Mouse (Mus musculus): Measurements from ENCODE around the gene Hyal1.

Gene Hyal1

GRCm38 (mm10) chr9:107594281-107595062, 17.7 kb downstream of the Hyal1 start:
- no peak for DNase-seq (ENCODE audit: low spot score)

DNA sequence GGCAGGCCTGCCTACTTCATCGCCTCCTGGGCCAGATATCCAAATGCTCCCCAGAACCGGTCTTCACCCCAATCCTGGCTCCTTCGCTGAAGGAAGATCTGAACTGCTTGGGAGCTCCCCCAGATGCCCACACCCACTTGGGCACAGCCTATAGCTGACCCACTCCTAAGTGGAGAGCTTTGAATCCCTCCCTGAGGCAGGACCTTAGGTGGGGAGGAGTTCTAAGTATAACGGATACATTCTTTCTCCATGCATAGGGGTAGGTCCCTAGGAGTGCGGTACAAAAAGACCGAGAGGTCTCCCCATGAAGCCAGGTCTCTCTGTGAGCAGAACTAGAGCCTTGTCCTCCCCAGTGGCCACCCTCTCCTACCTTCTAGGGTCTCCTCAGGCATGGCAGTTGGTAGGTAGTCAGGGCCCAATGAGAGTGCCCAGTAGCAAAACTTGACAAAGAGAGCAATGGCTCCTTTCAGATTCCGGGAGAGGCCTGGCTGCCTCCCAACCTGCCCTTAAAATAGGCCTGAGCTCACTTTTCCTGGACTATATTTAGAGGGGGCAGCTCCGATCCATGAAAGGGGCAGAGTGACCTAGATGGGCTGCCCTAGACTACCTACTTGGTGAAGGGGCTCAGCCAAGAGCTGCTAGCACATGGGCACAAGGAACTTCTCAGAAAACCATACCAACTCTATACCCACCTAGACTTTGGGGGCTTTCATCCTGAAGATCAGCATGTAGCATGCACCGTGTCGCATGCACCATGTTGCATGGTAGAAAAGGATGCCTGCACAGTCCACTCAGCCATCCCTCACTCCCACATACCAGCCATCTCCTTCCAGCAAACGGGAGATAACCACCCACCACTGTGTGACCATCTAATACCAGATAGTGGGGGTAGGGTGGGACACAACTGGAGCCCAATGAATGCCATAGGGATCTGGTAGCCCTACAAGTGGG, 20.2 kb downstream of the Hyal1 start:
- DNase-seq (ENCODE audit: low spot score) = no peak

DNA sequence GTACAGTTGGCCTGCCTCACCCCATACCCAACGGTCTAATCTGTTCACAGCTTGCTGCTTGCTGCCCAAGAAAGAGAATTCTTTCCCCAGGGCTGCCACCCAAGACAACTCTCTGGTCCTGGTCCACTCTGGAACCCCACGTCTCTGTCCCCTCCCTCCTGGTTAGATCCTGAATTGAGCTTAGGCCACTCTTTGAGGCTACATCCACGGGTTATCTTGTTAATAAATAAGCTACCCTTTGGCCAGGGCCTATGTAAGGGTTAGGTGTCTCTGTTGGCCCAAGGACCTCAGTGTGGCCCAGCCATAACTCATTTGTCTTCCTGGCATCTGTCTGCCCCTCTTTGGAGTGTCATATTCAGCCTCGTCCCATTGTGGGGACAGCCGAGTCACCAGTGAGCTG, 21.7 kb downstream of the Hyal1 start:
- DNase-seq (ENCODE audit: low spot score) = no peak

- DNase-seq (ENCODE audit: low spot score) = no peak
These were observed 22.7 kb downstream of the Hyal1 start for GRCm38 (mm10) chr9:107599433-107599832.

DNA sequence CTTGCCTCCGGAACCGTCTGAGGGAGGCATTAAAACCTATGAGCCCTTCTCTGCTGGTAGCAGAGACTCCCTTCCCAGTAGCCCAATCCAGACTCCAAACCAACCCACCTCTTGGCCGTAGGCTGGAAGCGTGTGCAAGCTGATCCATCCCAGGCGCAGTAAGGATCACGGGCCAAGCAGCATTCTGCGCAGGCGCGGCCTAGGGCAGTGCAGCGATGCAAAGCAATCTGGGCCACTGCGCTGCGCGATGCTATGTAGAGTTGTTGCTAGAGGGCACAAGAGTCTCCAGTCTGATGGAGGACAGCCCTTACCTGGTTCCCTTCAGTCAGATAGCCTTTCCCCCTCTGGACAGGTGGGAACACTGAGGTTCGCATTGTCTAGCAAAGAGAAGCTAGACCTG, 23.1 kb downstream of the Hyal1 start:
- no peak for DNase-seq (ENCODE audit: low spot score)

- no peak for DNase-seq (ENCODE audit: low spot score)
These were observed 24.0 kb downstream of the Hyal1 start for GRCm38 (mm10) chr9:107600745-107601144.

DNA sequence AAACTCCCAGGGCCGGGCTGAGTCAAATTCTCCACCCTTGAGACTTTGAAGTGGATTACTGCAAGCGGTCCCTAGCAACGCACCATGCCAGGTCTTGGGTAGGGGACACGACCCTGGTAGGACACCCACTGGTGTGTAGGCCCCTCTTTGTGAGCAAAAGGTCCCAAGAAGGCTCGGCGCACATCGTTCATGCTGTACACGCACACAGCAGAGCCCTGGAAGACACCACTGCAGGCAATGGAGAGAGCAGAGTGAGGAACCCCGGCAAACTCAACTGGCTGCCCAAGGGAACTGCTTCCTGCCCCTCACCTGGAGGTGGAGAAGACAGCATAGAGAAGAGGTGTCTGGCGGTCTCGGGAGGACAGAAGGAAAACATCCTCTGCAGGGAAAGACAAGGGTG, 24.5 kb downstream of the Hyal1 start:
- DNase-seq (ENCODE audit: low spot score) = no peak

- peak; percentile 81 for DNase-seq (ENCODE audit: low spot score)
These were observed 25.4 kb downstream of the Hyal1 start for GRCm38 (mm10) chr9:107602068-107602648.

GRCm38 (mm10) chr9:107603251-107603650, 26.5 kb downstream of the Hyal1 start:
- DNase-seq (ENCODE audit: low spot score) = no peak

DNA sequence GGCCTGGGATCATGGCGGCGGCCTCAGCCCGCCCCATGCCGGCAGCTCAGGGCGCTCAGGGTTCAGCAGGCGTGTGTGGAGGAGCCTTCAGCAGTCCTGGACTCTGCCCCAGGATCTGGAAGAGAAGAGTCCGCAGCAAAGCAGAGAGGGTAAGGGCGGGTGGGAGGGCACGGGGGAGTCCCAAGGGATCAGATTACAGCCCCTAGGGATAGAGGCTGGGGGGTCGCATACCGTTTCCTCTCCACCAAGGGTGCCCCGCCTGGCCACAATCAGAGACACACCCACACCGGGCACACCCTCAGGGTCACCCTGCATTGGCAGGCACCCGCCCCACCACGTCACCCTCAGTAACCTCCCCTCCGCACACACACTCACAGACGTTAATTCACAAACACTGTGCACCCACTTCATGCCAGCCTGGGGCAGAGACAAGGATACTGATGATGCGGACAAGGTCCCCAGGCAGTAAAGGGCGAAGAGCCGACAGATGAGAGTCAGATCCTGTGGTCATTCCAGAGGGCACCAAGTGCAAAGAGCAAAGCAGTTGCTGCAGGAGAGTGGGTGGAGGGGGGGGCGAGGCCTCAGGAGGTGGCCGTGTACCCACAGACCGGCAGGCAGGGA, 28.4 kb downstream of the Hyal1 start:
- no peak for DNase-seq (ENCODE audit: low spot score)

GRCm38 (mm10) chr9:107606591-107606990, 29.9 kb downstream of the Hyal1 start:
- DNase-seq (ENCODE audit: low spot score) = no peak

GRCm38 (mm10) chr9:107607036-107607435, 30.3 kb downstream of the Hyal1 start:
- no peak for DNase-seq (ENCODE audit: low spot score)

DNA sequence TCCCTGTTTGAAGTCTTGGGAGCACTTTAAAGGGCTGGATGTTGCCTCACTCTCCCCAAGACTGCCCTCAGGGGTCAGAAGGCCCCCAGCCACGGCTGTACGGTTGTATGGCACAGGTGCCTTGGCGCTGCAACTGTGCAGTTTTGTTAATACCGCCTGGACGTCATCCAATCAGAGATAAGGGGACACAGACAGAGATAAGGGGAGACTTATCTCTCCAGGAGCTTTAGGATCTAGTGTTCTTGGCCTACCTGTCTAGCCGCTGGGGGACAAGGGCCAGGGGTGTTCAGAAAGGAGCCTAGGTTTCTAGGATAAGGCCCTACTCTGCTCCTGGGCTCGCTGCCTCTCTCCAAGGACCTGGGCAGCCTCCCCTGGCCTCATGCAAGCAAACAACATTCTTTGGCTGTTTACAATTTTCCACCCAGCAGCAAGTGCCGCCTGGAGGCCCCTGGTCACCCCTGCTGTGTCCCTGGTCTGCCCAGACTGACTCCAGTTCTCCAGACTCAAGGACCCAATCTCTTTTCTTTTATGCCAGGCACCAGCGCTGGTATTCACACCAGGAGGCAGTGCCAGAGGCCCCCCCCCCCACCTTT, 31.0 kb downstream of the Hyal1 start:
- no peak for DNase-seq (ENCODE audit: low spot score)

- DNase-seq (ENCODE audit: low spot score) = no peak
These were observed 32.2 kb downstream of the Hyal1 start, which contains the start of gene Sema3b for GRCm38 (mm10) chr9:107608741-107609432. Sema3b (minus strand) TSS chr9:107609229.

GRCm38 (mm10) chr9:107609433-107609830, 32.7 kb downstream of the Hyal1 start:
- DNase-seq (ENCODE audit: low spot score) = no peak

- DNase-seq (ENCODE audit: low spot score) = no peak
These were observed 34.9 kb downstream of the Hyal1 start for GRCm38 (mm10) chr9:107611456-107612190.

- DNase-seq (ENCODE audit: low spot score) = peak; percentile 94
These were observed 35.6 kb downstream of the Hyal1 start for GRCm38 (mm10) chr9:107612191-107612944.

GRCm38 (mm10) chr9:107612945-107613569, 36.3 kb downstream of the Hyal1 start:
- DNase-seq (ENCODE audit: low spot score) = no peak

DNA sequence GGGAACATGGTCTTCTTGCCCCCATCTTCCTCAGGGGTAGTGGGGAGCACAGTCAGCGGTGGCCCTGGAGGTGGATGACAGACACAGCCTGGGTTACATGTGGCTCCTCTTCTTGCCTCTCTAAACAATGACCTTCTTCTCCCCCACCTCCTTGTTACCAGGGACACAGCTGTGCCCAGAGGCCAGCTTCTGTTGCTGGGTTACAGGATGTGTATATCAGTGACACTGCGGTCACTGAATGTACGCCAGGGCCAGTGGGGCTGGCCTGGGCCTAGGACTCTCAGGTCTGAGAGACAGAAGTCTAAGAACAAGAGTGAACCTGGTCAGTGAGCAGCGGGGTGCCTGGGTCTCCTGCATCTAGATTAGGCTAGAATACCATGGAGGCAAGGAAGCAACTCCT, 38.3 kb downstream of the Hyal1 start:
- no peak for DNase-seq (ENCODE audit: low spot score)
